Mouse (Mus musculus): Measurements from ENCODE around the gene Klk13. TPM values are rescaled to one million over a fixed set of nuclear protein-coding genes. Genes with fewer than 3 reads are reported as not detected.

Klk13 gene
- total RNA-seq, 1 experiment from 2014 or later = not detected

DNA sequence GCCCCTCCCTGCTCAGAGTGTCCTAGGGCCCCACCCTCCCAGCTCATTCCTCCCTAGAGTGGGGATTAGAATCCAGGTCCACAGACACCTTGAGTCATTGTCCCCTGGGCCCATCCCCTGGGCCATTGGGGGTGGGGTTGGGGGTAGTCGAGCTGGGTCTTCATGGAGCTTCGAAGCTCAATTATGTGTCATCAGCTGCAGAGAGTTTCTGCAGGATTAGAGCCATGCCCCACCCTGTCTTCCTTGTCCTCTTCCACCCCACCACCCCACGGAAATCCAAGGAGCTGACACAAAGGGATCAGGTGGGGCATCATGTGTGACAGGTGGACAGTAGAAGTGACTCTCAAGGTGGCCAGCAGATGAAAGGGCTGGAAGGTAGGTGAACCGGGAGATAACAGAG lies 56.2 kb downstream of the Klk13 start, which contains the start of gene Klk12:
TSS of gene Klk12 (plus strand) at position 301 of the 400 bp plus-strand sequence.
- no peak for ATAC-seq (replicated peaks; ENCODE audit: insufficient number of reproducible peaks, low FRiP score, low TSS enrichment, poor library complexity, severe bottlenecking)

DNA sequence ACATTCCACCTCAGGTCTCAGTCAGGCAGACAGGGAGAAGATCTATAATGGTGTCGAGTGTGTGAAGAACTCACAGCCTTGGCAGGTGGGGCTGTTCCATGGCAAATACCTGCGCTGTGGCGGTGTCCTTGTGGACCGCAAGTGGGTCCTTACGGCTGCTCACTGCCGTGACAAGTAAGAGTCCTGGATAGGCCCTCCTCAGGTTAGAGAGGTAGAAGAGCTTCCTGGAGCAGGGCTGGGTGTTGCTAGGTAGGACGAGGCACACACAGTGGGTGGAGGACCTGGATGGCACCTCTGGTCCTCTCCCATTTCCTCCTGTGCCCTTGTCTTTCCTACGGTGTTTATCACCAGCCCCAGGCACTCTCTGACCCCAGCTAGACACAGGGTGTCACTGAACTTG lies 57.3 kb downstream of the Klk13 start:
- ATAC-seq (replicated peaks; ENCODE audit: insufficient number of reproducible peaks, low FRiP score, low TSS enrichment, poor library complexity, severe bottlenecking) = no peak

DNA sequence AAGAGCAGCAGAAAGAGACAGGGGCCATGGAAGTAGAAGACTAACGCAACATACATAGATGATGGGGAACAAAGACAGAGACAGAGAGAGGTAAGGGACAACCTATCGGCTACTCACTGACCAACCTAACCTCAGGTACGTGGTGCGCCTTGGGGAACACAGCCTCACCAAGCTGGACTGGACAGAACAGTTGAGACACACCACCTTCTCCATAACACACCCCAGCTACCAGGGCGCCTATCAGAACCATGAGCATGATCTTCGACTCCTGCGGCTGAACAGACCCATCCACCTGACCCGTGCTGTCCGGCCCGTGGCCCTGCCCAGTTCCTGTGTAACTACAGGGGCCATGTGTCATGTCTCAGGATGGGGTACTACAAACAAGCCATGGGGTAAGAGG lies 58.3 kb downstream of the Klk13 start:
- no peak for ATAC-seq (replicated peaks; ENCODE audit: insufficient number of reproducible peaks, low FRiP score, low TSS enrichment, poor library complexity, severe bottlenecking)

DNA sequence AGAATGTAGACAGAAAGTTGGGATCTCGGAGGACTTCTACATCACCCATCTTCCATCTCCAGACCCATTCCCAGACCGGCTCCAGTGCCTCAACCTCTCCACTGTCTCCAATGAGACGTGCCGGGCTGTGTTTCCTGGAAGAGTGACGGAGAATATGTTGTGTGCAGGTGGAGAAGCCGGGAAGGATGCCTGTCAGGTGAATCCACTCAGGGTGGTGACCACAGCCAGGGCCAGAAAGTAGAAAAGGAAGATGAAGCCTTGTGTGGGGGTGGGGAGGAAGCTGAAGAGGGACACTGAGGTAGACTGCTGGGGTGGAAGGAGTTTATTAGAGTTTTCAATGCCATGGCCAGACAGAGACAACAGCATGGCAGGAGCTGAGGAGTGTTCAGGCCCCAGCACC lies 59.5 kb downstream of the Klk13 start:
- no peak for ATAC-seq (replicated peaks; ENCODE audit: insufficient number of reproducible peaks, low FRiP score, low TSS enrichment, poor library complexity, severe bottlenecking)

DNA sequence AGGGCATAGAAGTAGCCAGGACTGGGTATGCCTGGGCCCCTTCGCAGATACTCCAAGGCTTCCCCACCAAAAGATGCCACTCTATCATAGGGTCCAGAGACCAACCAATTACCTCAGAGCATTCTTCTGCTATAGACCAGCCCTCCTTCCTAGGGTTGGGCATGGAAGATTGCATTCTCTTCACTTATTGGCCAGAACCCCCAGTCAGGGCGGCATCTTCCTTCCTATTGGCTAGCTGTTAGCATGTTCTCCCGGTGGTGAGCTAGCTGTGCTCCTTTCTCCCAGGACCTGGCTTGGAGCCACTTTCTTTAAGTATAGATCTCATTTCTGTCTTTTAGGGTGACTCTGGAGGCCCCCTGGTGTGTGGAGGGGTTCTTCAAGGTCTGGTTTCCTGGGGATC lies 60.5 kb downstream of the Klk13 start:
- no peak for ATAC-seq (replicated peaks; ENCODE audit: insufficient number of reproducible peaks, low FRiP score, low TSS enrichment, poor library complexity, severe bottlenecking)

DNA sequence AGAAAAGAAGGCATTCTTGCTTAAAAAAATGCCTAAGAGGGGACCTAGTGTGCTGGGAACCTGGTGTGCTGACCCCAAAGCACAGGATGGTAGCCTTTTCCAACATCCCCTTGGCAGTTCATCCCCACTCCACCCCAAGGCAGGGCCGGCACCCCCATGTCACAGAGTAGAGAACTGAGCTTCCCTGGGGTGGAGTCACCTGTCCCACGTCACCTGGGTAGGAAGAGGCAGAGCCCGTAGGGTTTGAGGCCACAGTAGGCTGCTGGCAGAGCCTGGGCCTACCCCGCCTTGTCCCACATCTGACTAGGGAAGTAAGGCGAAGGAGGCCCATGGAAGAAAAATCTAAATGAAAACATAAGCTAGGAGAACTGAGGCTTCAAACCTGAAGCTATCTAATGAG lies 62.0 kb downstream of the Klk13 start, which contains the start of gene Klk11:
TSS of gene Klk11 (plus strand) at position 241 of the 400 bp plus-strand sequence.
- no peak for ATAC-seq (replicated peaks; ENCODE audit: insufficient number of reproducible peaks, low FRiP score, low TSS enrichment, poor library complexity, severe bottlenecking)

DNA sequence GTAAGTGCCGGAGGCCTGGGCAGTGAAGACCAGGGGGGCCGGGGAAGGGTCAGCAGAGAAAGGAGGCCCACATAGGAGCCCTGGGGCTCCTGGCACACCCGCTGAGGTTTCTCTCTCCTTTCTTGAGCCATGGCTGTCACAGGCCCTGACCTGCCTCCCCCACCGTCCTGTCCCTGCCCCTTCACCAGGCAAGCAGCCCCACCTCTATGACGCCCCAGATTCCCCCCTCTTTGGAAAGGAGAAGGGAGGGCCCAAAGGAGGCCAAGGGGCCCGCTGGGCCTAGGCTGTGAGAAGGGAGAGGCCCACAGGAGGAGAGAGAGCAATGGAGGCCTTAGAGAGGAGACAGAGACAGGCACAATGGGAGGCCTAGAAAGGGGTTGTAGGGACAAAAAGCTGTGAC lies 62.4 kb downstream of the Klk13 start:
- ATAC-seq (replicated peaks; ENCODE audit: insufficient number of reproducible peaks, low FRiP score, low TSS enrichment, poor library complexity, severe bottlenecking) = no peak

DNA sequence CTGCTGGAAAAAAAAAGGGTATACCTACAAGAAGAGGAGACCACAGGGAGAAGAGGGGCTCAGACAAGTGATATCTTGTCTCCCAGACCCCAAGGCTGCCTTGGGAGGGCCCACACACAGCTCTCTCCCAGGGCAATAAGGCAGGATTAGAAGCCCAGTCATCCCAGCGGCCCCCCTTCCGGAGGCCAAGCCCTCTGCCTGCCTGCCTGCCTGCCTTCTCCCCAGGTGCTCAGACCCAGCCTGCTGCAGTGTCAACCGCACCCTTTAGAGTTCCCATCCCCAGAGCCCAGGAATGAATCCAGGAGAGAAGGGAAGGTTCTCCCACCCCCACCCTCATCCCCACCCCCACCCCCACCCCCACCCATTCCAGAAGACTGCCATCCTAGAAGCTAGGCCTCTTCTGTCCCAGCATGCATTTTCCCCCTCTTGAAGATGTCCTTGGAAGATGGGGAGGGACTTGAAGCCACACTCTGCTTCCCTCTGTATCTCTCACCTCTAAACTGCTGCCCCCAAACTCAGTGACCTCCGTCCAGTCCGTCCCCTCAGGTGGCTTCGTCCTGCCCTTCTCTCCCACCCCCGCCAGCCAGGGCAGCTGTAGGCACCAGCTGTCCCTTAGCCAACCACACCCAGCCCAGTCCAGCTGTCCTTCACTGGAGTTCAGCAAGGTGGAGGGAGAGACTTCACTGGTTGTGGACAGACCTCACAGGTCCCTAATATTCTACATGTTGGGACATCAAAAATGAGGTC lies 63.1 kb downstream of the Klk13 start:
- ATAC-seq (replicated peaks; ENCODE audit: insufficient number of reproducible peaks, low FRiP score, low TSS enrichment, poor library complexity, severe bottlenecking) = no peak

DNA sequence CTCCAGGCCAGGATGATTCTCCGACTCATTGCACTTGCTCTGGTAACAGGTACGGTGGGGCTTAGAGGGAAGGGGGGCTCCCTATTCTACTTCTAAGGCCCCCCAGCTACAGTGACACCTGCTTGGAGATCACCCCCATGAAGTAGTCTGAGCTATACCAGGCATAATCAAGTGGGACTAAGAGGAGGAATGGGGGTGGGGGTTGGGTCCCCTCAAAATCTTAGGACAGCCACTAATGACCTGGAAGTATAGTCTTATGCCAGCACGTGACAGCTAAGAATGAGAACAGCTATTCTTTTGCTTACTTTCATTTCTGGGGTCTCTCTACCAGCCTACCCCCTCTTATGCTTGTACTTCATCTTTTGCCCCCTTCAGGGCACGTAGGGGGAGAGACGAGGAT lies 64.1 kb downstream of the Klk13 start:
- no peak for ATAC-seq (replicated peaks; ENCODE audit: insufficient number of reproducible peaks, low FRiP score, low TSS enrichment, poor library complexity, severe bottlenecking)

Other genes with a start within 250 kb of the Klk13 start
- gene Vsig10l, start 249.4 kb upstream of the Klk13 start, total RNA-seq (2017) = 1.2 to 6.7 TPM (median 2.9 TPM) in 3 replicates
- not detected in 3 replicates for gene Iglon5, start 222.5 kb upstream of the Klk13 start, total RNA-seq (2017)
- not detected in 3 replicates for gene 4931406B18Rik, start 206.6 kb upstream of the Klk13 start, total RNA-seq (2017)
- gene Cd33, start 168.1 kb upstream of the Klk13 start, total RNA-seq (2017) = 2.6 to 12.3 TPM (median 6.2 TPM) in 3 replicates
- 2.2 to 8.1 TPM (median 3.0 TPM) in 3 replicates for gene Zfp658, start 150.3 kb upstream of the Klk13 start, total RNA-seq (2017)
- 4.9 to 7.5 TPM (median 6.8 TPM) in 3 replicates for gene Zfp719, start 133.0 kb upstream of the Klk13 start, total RNA-seq (2017)
- 0.43 TPM in 1 of 3 replicates, not detected in the others for gene Zfp819, start 105.4 kb upstream of the Klk13 start, total RNA-seq (2017)
- not detected in 3 replicates for gene Ceacam18, start 77.9 kb upstream of the Klk13 start, total RNA-seq (2017)
- 5.3 to 8.1 TPM (median 5.7 TPM) in 3 replicates for gene Siglece, start 52.4 kb upstream of the Klk13 start, total RNA-seq (2017)
- gene Ctu1, start 40.6 kb upstream of the Klk13 start, total RNA-seq (2017) = 3.4 to 6.1 TPM (median 5.4 TPM) in 3 replicates
- not detected in 3 replicates for gene Klk14, start 22.1 kb upstream of the Klk13 start, total RNA-seq (2017)
- not detected in 3 replicates for gene Klk12, start 56.3 kb downstream of the Klk13 start, total RNA-seq (2017)
- gene Klk11, start 62.0 kb downstream of the Klk13 start, total RNA-seq (2017) = not detected in 3 replicates
- gene Klk10, start 68.5 kb downstream of the Klk13 start, total RNA-seq (2017) = not detected in 3 replicates
- not detected in 3 replicates for gene Klk9, start 79.3 kb downstream of the Klk13 start, total RNA-seq (2017)
- gene Klk8, start 85.0 kb downstream of the Klk13 start, total RNA-seq (2017) = 4.4 to 5.0 TPM in 2 of 3 replicates, not detected in the other
- gene Klk7, start 98.7 kb downstream of the Klk13 start, total RNA-seq (2017) = not detected in 3 replicates
- not detected in 3 replicates for gene Klk6, start 111.9 kb downstream of the Klk13 start, total RNA-seq (2017)
- gene Klk5, start 129.4 kb downstream of the Klk13 start, total RNA-seq (2017) = not detected in 3 replicates
- gene Klk4, start 168.6 kb downstream of the Klk13 start, total RNA-seq (2017) = not detected in 3 replicates
- gene Klk15, start 221.2 kb downstream of the Klk13 start, total RNA-seq (2017) = not detected in 3 replicates
- not detected in 3 replicates for gene Klk1b8, start 238.1 kb downstream of the Klk13 start, total RNA-seq (2017)

Data from monocyte, adult 5-6 weeks (primary cell).